Mouse (Mus musculus) heart, postnatal 36 days (tissue): ENCODE results near the gene Acsl6. TPM values are rescaled to one million over a fixed set of nuclear protein-coding genes. Genes with fewer than 3 reads are reported as not detected.
"Not testable (repeated sequence)": the region's sequence is repeated elsewhere in the genome, so short reads cannot be mapped to it uniquely, and the experiment has no call there.

ENCODE experiments used
- DNase-seq, 2 experiments: peaks; one replicate each; pipeline ENCODE4 v3.0.0; 2021 to 2022
- intact Hi-C: fragments of 180-260 bp; cut with DNase I; formaldehyde crosslinking; loops from one replicate; pipeline ENCODE4 v1.15.1; 2025
- total RNA-seq, 2 experiments: library from RNA; stranded (reverse); gene quantifications; 2 replicates each; pipeline ENCODE4 v1.2.3; 2021

Acsl6 gene
- total RNA-seq, 2 experiments from 2014 or later: 3.1 to 5.9 TPM

DNA sequence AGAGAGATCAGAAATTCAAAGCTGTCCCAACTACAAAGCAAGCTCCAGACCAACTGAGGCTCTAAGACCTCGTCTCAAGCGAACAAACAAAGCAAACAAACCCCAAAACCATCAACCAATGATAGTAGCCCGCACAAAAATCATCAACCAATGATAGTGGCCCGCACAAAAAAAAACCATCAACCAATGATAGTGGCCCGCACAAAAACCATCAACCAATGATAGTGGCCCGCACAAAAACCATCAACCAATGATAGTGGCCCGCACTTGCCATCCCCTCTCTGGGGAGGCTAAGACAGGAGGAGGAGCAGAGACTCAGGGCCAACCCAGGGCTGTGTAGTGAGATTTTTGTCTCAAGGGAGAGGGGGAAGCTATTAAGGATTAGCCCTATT is 52.0 kb downstream of the Acsl6 start:
- DNase-seq: no peak
- intact Hi-C loops: loop anchor here (5.0 to 10.0 kb wide), 3 partner anchors 67 to 351 kb away; no protein-coding TSS in a partner anchor

DNA sequence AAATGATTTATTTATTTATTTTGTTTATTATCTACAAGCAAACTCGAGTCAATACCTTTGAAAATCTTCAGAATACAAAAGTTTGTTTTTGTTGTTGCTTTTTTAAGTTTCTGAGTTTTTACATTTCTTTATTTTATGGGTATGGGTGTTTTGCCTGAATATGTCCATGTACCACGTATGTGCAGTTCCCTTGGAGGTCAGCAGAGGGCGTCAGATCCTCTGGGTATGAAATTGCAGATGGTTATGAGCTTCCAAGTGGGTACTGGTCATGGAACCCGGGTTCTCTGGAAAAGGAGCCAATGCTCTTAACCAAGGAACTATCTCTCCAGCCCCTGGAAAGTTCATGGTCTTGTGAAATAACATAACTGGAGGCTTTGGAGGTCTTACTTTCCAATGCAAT is 53.1 kb downstream of the Acsl6 start:
- DNase-seq: peak in 1 of 2 experiments; percentile 24
- intact Hi-C loops: loop anchor here (2.0 to 10.0 kb wide), 4 partner anchors 66 to 352 kb away; no protein-coding TSS in a partner anchor

DNA sequence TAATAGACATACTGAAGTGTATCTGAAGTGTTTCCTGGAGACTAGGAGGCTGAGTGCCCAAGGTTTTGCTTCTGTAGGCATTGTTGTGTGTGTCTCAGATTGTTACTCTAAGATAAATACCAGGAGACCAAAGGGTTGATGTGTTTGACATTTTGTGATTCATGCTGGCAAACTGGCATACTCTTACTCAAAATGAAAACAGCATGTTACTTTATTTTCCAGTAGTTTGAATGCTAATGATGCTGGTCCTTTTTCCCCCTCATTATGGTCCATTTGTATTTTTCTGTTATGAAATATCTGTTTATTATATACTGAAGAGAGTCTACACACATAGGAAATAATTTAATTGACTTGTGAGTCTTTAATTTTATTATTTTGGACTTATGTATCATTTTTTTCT is 69.0 kb downstream of the Acsl6 start:
- DNase-seq: no peak
- intact Hi-C loops: no loop called here

DNA sequence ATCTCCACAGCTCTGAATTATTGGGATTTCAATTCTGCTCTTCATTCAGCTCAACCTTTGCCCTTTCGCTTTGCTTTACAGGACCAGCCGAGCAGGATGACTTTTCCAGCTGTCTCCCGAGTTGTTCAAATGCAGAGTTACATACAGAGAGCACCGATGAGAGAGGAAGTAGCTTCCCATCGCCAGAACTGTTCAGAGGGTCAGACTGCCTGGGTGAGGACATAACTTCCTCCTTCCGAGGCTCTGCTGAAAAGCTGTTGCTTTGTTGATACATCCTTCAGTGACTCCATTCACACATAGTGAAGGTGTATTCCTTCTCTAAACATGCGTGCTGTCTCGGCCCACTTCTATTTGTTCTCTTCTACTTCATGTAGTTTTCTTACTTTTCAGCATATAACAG is 86.8 kb downstream of the Acsl6 start:
- intact Hi-C loops: no loop called here
- no peak for DNase-seq

DNA sequence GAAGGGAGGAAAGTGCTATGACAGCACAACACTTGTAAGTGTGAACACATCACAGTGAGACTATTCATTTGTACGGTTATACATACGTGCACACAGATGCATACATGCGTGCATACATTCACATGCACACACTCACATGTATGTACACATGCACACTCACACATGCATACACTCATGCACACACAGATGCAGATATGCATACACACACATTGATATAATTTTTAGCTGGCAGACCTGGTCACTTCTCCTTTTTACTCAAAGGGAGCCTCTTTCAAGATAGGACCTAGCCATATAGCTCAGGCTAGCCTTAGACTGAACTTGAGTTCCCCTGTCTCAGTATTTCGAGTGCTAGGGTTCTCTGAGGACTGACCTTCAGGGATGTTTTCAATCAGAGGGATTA is 87.7 kb downstream of the Acsl6 start:
- intact Hi-C loops: no loop called here
- DNase-seq: no peak

DNA sequence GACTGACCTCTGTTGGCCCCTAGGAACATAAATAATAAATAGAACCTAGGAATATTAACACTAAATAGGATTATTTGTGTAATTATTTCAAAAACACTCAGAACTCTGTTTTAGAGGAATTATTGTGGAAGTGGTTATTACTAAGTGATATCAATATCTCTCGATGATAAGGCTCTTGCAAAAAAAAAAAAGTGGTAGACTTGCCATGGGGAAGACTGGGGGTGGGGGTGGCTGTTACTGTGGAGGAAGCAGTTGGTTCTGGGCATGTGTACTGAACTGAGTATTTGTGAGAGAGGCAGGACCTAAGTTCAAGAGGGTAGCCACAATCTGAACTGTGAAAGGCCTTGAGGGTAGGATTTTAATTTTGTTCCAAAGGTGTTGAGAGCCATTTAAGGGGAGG is 93.1 kb downstream of the Acsl6 start:
- no peak for DNase-seq
- intact Hi-C loops: no loop called here

DNA sequence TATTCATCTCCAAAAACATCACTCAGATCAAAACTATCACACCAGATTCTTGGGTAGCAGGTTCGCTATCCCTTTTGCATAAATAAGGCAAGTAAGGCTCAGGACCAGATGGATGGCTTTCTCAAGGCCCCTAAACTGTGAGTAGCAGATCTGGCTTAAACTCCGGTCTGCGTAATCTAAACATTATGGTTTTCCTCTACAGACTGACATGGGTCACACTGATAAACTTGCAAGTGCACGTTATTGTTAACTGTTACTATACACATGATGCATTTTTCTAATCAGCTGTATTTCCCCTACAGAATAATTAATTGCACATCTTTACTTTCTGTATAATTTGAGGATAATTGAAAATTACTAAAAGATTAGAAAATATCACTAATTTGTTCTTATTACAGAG is 94.5 kb downstream of the Acsl6 start:
- intact Hi-C loops: no loop called here
- DNase-seq: no peak

DNA sequence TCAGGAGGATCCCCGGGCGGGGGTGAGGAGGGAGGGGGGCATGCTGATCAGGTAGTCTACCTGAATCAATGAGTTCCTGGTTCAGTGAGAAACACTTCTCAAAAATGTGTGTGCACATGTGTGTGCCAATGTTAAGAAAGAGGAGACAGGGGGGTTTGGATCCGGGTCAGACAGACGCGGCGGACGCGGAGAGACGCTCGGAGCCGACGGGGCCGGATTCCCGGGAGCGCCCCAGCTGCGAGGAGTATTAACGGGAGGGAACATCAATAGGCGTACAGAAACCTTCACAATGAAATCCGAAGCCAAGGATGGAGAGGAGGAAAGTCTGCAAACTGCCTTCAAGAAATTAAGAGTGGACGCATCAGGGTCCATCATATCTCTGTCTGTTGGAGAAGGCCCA is 97.2 kb downstream of the Acsl6 start:
- DNase-seq, intact Hi-C loops: not testable (repeated sequence)

DNA sequence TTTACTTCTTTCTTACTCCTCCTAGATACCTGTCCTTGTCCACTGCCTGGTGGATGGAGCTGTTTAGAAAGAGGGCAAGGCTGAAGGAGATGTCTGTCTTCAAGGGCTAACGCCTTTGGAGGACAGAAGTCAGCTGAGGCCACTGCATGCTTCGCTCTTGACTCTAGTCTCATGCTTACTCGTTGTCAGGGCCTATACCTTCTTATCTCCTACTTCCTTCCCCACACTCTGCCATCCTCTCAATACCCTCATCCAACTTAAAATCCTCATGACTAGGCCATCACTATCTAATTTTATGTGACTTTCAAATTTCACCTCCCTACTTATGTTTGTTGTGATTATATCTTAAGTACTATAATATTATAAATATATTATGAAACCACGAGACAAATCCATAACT is 101.3 kb downstream of the Acsl6 start:
- no peak for DNase-seq
- intact Hi-C loops: no loop called here

DNA sequence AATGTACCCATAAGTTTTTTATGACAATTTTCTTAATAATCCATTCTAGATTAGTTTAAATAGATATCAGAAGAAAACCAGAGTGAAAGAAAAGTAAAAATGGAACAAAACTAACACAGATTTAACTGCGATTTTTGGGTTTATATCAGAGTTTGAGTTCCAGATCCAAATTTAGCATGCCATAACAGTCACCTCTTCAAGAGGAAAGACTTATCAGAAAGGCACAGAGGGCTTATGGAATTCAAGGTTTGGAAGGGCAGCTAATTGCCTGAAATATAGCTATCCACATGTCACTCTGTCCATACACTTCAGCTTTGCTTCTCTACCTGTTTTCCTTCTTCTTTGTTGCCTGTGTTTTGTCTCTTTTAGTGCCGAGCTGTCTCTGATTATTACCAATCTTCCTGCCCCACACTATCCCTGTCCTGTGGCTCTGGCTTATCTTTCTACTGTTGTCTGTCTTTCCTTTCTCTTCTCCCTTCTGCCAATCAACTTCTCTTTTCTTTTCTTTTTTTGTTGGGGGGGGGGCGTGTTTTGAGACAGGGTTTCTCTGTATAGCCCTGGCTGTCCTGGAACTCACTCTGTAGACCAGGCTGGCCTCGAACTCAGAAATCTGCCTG is 103.4 kb downstream of the Acsl6 start:
- intact Hi-C loops: no loop called here
- no peak for DNase-seq

DNA sequence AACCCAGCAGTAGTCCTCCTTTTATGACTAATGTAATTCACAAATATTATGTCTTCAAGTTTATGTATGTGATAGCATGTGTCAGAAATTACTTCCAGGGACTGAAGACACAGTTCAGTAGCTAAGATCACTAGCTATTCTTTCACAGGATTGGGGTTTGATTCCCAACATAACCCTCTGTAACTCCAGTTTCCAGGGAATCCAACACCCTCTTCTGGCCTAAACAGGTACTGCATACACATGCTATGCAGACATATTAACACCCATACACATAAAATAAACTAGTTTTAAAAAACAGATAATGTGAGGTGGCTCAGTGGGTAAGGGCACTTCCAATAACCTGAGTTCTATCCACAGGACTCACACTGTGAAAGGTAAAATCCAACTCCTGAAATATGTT is 107.0 kb downstream of the Acsl6 start:
- no peak for DNase-seq
- intact Hi-C loops: no loop called here

DNA sequence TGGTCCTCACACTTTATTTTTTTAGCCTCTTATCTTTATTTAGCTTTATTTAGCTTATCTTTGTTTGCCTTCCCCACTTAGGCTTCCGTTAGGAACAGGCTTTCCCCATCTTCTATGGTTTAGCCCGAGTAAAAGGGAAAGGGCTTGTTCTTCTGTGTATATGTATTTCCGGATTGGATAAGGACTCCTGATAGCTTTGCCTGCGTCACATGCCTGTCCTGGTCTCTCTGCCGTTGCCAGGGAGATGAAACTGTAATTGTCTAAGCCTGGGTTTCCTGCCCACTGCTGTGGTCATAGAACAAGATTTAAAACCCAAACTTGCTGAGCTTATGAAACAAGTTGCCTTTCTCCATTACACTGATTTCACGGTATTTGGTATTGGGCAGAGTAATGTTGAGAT is 109.4 kb downstream of the Acsl6 start:
- DNase-seq: no peak
- intact Hi-C loops: no loop called here

Other genes with a start within 250 kb of the Acsl6 start
- 10 to 100 TPM; 29.4 to 37.1 TPM for gene Pdlim4, start 234.8 kb upstream of the Acsl6 start, total RNA-seq
- 10 to 100 TPM; 44.0 to 66.1 TPM for gene P4ha2, start 203.7 kb upstream of the Acsl6 start, total RNA-seq
- not detected for gene Csf2, start 54.1 kb upstream of the Acsl6 start, total RNA-seq
- gene Il3, start 36.5 kb upstream of the Acsl6 start, total RNA-seq: not detected
- gene Meikin, start 66.9 kb downstream of the Acsl6 start, total RNA-seq: not detected
- 10 to 100 TPM; 39.0 to 41.1 TPM for gene Fnip1, start 134.4 kb downstream of the Acsl6 start, total RNA-seq
- 10 to 100 TPM; 17.5 to 18.4 TPM for gene Rapgef6, start 219.0 kb downstream of the Acsl6 start, total RNA-seq